Mouse (Mus musculus) thymus, postnatal 10 days (tissue): ENCODE measurements at regions not wholly inside any gene's neighbourhood (a gene's known extent, or its start where the extent isn't known, plus 50 kb on each side); places are given as distances from the start of the nearest gene placed in this dataset.

Experiments
- DNase-seq, 2 experiments: peaks; one replicate each; pipeline ENCODE4 v3.0.0; 2021; ENCODE audit warnings: low spot score in 2 of 2

GRCm38 (mm10) chr12:27062511-27063264 is 279.7 kb downstream of the Sox11 start:
- no peak for DNase-seq

GRCm38 (mm10) chr12:27062061-27062461 is 280.3 kb downstream of the Sox11 start:
- no peak for DNase-seq

GRCm38 (mm10) chr12:27060899-27061762 is 281.2 kb downstream of the Sox11 start:
- DNase-seq = no peak

- DNase-seq = no peak
Measured at GRCm38 (mm10) chr12:27059885-27060284, 282.5 kb downstream of the Sox11 start.

- no peak for DNase-seq
Measured at GRCm38 (mm10) chr12:27054411-27054810, 288.0 kb downstream of the Sox11 start.

- DNase-seq = no peak
Measured at GRCm38 (mm10) chr12:27037922-27038321, 304.5 kb downstream of the Sox11 start.

GRCm38 (mm10) chr12:27019751-27020150 is 322.6 kb downstream of the Sox11 start:
- no peak for DNase-seq

- DNase-seq = no peak
Measured at GRCm38 (mm10) chr12:27018366-27018765, 324.0 kb downstream of the Sox11 start.

GRCm38 (mm10) chr12:26999287-26999686 is 343.1 kb downstream of the Sox11 start:
- no peak for DNase-seq

- no peak for DNase-seq
Measured at GRCm38 (mm10) chr12:26976284-26977065, 365.9 kb downstream of the Sox11 start.

- no peak for DNase-seq
Measured at GRCm38 (mm10) chr12:26972495-26973113, 369.8 kb downstream of the Sox11 start.

GRCm38 (mm10) chr12:26967018-26967737 is 375.2 kb downstream of the Sox11 start:
- DNase-seq = no peak

- no peak for DNase-seq
Measured at GRCm38 (mm10) chr12:26963917-26964316, 378.5 kb downstream of the Sox11 start.

- no peak for DNase-seq
Measured at GRCm38 (mm10) chr12:26939831-26940230, 402.5 kb downstream of the Sox11 start.

GRCm38 (mm10) chr12:26937836-26938235 is 404.5 kb downstream of the Sox11 start:
- no peak for DNase-seq

- DNase-seq = no peak
Measured at GRCm38 (mm10) chr12:26936696-26937458, 405.5 kb downstream of the Sox11 start.

- no peak for DNase-seq
Measured at GRCm38 (mm10) chr12:26930155-26930867, 412.1 kb downstream of the Sox11 start.

GRCm38 (mm10) chr12:26906126-26906525 is 436.2 kb downstream of the Sox11 start:
- DNase-seq = no peak

GRCm38 (mm10) chr12:26903894-26904272 is 434.9 kb downstream of the Cmpk2 start:
- no peak for DNase-seq
